In the genomic region with DNA sequence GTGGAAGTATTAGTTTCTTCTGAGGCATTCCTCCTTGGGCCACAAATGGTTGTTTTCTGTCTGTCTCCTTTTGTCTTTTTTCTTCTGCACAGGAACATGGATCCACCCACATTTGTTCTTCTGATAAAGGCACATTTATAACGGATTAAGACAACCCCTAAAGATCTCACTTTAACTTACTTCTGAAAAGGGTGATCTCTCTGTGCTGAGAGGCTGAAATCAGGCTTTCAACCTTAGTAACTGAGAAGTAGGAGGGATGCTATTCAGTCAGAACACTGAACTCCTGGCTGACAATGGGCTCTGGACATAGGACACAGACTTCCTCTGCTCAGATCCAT, we compare ENCODE assay signal across 15 mouse cellular contexts.
"Had no signal": no experiment of that assay in that cellular context is flagged by ENCODE, and none has a peak within 500 bp of the region (broad histone marks: within the 10 kb centered on the region; RNA-seq: fewer than 3 reads in every experiment).

No protein-coding gene starts in this region.

- H3K27me3 ChIP-seq: neural tube, embryonic 15.5 days; stomach, embryonic 15.5 days had no signal

- DNase-seq: retina, postnatal 1 day; right cerebral cortex, adult 18-20 months; right cerebral cortex, postnatal 14 days; right cerebral cortex, postnatal 25 days; right cerebral cortex, postnatal 4 days; spleen, adult 18-20 months; thymus, adult 18-20 months; thymus, adult 2 months; thymus, postnatal 14 days; thymus, postnatal 25 days; thymus, postnatal 36 days; thymus, postnatal 4 days had no signal

- H3K4me2 ChIP-seq: neural tube, embryonic 15.5 days; stomach, embryonic 15.5 days had no signal

- H3K4me1 ChIP-seq: neural tube, embryonic 15.5 days; stomach, embryonic 15.5 days had no signal

- H3K9ac ChIP-seq: neural tube, embryonic 15.5 days; stomach, embryonic 15.5 days had no signal

- H3K36me3 ChIP-seq: neural tube, embryonic 15.5 days; stomach, embryonic 15.5 days had no signal

- H3K9me3 ChIP-seq: neural tube, embryonic 15.5 days; stomach, embryonic 15.5 days had no signal

- H3K27ac ChIP-seq: neural tube, embryonic 15.5 days; stomach, embryonic 15.5 days; stomach, postnatal 0 days had no signal

- H3K4me3 ChIP-seq: neural tube, embryonic 15.5 days; stomach, embryonic 15.5 days had no signal
